Mouse (Mus musculus): ENCODE results near the gene Mrpl41. TPM values are rescaled to one million over a fixed set of nuclear protein-coding genes. Genes with fewer than 3 reads are reported as not detected.

Gene Mrpl41
- polyA plus RNA-seq, 1 experiment from 2014 or later: 106 TPM

- Histone ChIP-seq H3K27ac (peak overlapping the region; percentile 95), H3K4me1 (peaks cover 34% of the 10 kb centered on the region), H3K36me3 (peaks cover 3% of the 10 kb centered on the region; the same call in 1 of the 2 replicates), H3K4me2 (no peak overlapping the region), H3K9me3 (no peaks in the 10 kb centered on the region), H3K27me3 (no peaks in the 10 kb centered on the region), H3K9ac (no peak overlapping the region), H3K4me3 (no peak overlapping the region)
- no peak for ATAC-seq (ENCODE audit: borderline replicate concordance, extremely low read depth, low FRiP score, low TSS enrichment)
- 77% methylated on average over 5 of the region's 5 CpGs for WGBS
Measured at GRCm38 (mm10) chr2:24929593-24929992, 45.3 kb downstream of the Mrpl41 start.

- peaks cover 3% of the 10 kb centered on the region; the same call in 1 of the 2 replicates for H3K36me3 ChIP-seq
- peak overlapping the region; percentile 95 for H3K27ac ChIP-seq
- ATAC-seq (ENCODE audit: borderline replicate concordance, extremely low read depth, low FRiP score, low TSS enrichment): peak; percentile 19; the same call in 1 of the 2 replicates
- WGBS: 31% methylated on average over 2 of the region's 2 CpGs
- peaks cover 29% of the 10 kb centered on the region for H3K4me1 ChIP-seq
- H3K4me2 ChIP-seq: no peak overlapping the region
- no peak overlapping the region for H3K9ac ChIP-seq
- no peak overlapping the region for H3K4me3 ChIP-seq
- no peaks in the 10 kb centered on the region for H3K27me3 ChIP-seq
- H3K9me3 ChIP-seq: no peaks in the 10 kb centered on the region
Measured at GRCm38 (mm10) chr2:24929119-24929518, 45.8 kb downstream of the Mrpl41 start.

- Histone ChIP-seq H3K4me3 (0 out of 2 replicates have a peak overlapping the region, but pooled peaks have one; percentile 1), H3K27ac (peak overlapping the region; percentile 95), H3K4me1 (peaks cover 23% of the 10 kb centered on the region), H3K27me3 (no peaks in the 10 kb centered on the region), H3K9me3 (no peaks in the 10 kb centered on the region), H3K36me3 (peaks cover 3% of the 10 kb centered on the region; the same call in 1 of the 2 replicates), H3K4me2 (peak overlapping the region; percentile 44), H3K9ac (no peak overlapping the region)
- ATAC-seq (ENCODE audit: borderline replicate concordance, extremely low read depth, low FRiP score, low TSS enrichment): peak; percentile 88
- 53% methylated on average over 4 of the region's 4 CpGs for WGBS
Measured at GRCm38 (mm10) chr2:24927810-24928479, 47.0 kb downstream of the Mrpl41 start.

- Histone ChIP-seq H3K9ac (no peak overlapping the region), H3K36me3 (peaks cover 3% of the 10 kb centered on the region; the same call in 1 of the 2 replicates), H3K4me3 (no peak overlapping the region), H3K27ac (peak overlapping the region; percentile 95), H3K4me2 (0 out of 2 replicates have a peak overlapping the region, but pooled peaks have one; percentile 44), H3K4me1 (peaks cover 23% of the 10 kb centered on the region), H3K9me3 (no peaks in the 10 kb centered on the region), H3K27me3 (no peaks in the 10 kb centered on the region)
- ATAC-seq (ENCODE audit: borderline replicate concordance, extremely low read depth, low FRiP score, low TSS enrichment): 0 out of 2 replicates have a peak, but pooled peaks have one; percentile 6
- 46% methylated on average over 7 of the region's 7 CpGs for WGBS
Measured at GRCm38 (mm10) chr2:24926965-24927358, 47.9 kb downstream of the Mrpl41 start.

- ATAC-seq (ENCODE audit: borderline replicate concordance, extremely low read depth, low FRiP score, low TSS enrichment): no peak
- H3K4me2 ChIP-seq: 0 out of 2 replicates have a peak overlapping the region, but pooled peaks have one; percentile 44
- H3K27ac ChIP-seq: peak overlapping the region; percentile 95
- no peaks in the 10 kb centered on the region for H3K27me3 ChIP-seq
- no peaks in the 10 kb centered on the region for H3K9me3 ChIP-seq
- H3K4me1 ChIP-seq: peaks cover 23% of the 10 kb centered on the region
- 74% methylated on average over 9 of the region's 9 CpGs for WGBS
- H3K9ac ChIP-seq: no peak overlapping the region
- no peak overlapping the region for H3K4me3 ChIP-seq
- H3K36me3 ChIP-seq: peaks cover 3% of the 10 kb centered on the region; the same call in 1 of the 2 replicates
Measured at GRCm38 (mm10) chr2:24926345-24926964, 48.4 kb downstream of the Mrpl41 start.

- Histone ChIP-seq H3K4me2 (no peak overlapping the region), H3K9me3 (no peaks in the 10 kb centered on the region), H3K4me1 (peaks cover 23% of the 10 kb centered on the region), H3K36me3 (peaks cover 3% of the 10 kb centered on the region; the same call in 1 of the 2 replicates), H3K27ac (peak overlapping the region; percentile 95), H3K27me3 (no peaks in the 10 kb centered on the region), H3K9ac (no peak overlapping the region), H3K4me3 (no peak overlapping the region)
- no peak for ATAC-seq (ENCODE audit: borderline replicate concordance, extremely low read depth, low FRiP score, low TSS enrichment)
- WGBS: 61% methylated on average over 8 of the region's 8 CpGs
Measured at GRCm38 (mm10) chr2:24925284-24925683, 49.6 kb downstream of the Mrpl41 start.

Small RNA genes within 50 kb of the gene (microRNA-seq; reads per million reads assigned to microRNA genes)
- gene Gm22875: not detected

Other genes starting within 250 kb of the Mrpl41 start
- 0.23 and 0.31 TPM in 2 replicates for gene Cacna1b, start 211.9 kb downstream of the Mrpl41 start, polyA plus RNA-seq (2015; fragmentation: Nextera tagmentation; extraction: Ambion mirVana)
- gene Ehmt1, start 55.5 kb downstream of the Mrpl41 start, polyA plus RNA-seq (2015; fragmentation: Nextera tagmentation; extraction: Ambion mirVana): 89.4 and 91.7 TPM in 2 replicates
- 98.8 and 116 TPM in 2 replicates for gene Arrdc1, start 39.8 kb downstream of the Mrpl41 start, polyA plus RNA-seq (2015; fragmentation: Nextera tagmentation; extraction: Ambion mirVana)
- 16.3 and 17.0 TPM in 2 replicates for gene Zmynd19, start 25.3 kb downstream of the Mrpl41 start, polyA plus RNA-seq (2015; fragmentation: Nextera tagmentation; extraction: Ambion mirVana)
- gene Dph7, start 12.7 kb downstream of the Mrpl41 start, polyA plus RNA-seq (2015; fragmentation: Nextera tagmentation; extraction: Ambion mirVana): 24.5 and 26.0 TPM in 2 replicates
- 5.1 and 7.9 TPM in 2 replicates for gene Pnpla7, start 935 bp upstream of the Mrpl41 start, polyA plus RNA-seq (2015; fragmentation: Nextera tagmentation; extraction: Ambion mirVana)
- gene Nsmf, start 79.3 kb upstream of the Mrpl41 start, polyA plus RNA-seq (2015; fragmentation: Nextera tagmentation; extraction: Ambion mirVana): 67.3 and 71.1 TPM in 2 replicates
- 0.31 and 0.52 TPM in 2 replicates for gene Entpd8, start 105.2 kb upstream of the Mrpl41 start, polyA plus RNA-seq (2015; fragmentation: Nextera tagmentation; extraction: Ambion mirVana)
- gene Noxa1, start 120.1 kb upstream of the Mrpl41 start, polyA plus RNA-seq (2015; fragmentation: Nextera tagmentation; extraction: Ambion mirVana): 1.0 and 1.1 TPM in 2 replicates
- 15.7 and 16.0 TPM in 2 replicates for gene Nrarp, start 205.7 kb upstream of the Mrpl41 start, polyA plus RNA-seq (2015; fragmentation: Nextera tagmentation; extraction: Ambion mirVana)
- 8.8 and 11.7 TPM in 2 replicates for gene Tor4a, start 221.8 kb upstream of the Mrpl41 start, polyA plus RNA-seq (2015; fragmentation: Nextera tagmentation; extraction: Ambion mirVana)
- 121 and 122 TPM in 2 replicates for gene Nelfb, start 236.4 kb upstream of the Mrpl41 start, polyA plus RNA-seq (2015; fragmentation: Nextera tagmentation; extraction: Ambion mirVana)
- gene Stpg3, start 239.5 kb upstream of the Mrpl41 start, polyA plus RNA-seq (2015; fragmentation: Nextera tagmentation; extraction: Ambion mirVana): not detected in 2 replicates
- gene Fam166a, start 243.6 kb upstream of the Mrpl41 start, polyA plus RNA-seq (2015; fragmentation: Nextera tagmentation; extraction: Ambion mirVana): 0.69 and 1.4 TPM in 2 replicates
- 704 and 709 TPM in 2 replicates for gene Tubb4b, start 249.6 kb upstream of the Mrpl41 start, polyA plus RNA-seq (2015; fragmentation: Nextera tagmentation; extraction: Ambion mirVana)

Data from lung, embryonic 15.5 days (tissue).